Mouse (Mus musculus): Measurements from ENCODE around the gene Emid1. TPM values are rescaled to one million over a fixed set of nuclear protein-coding genes. Genes with fewer than 3 reads are reported as not detected.

The Emid1 gene
- polyA plus RNA-seq, 1 experiment from 2014 or later = 247 TPM

DNA sequence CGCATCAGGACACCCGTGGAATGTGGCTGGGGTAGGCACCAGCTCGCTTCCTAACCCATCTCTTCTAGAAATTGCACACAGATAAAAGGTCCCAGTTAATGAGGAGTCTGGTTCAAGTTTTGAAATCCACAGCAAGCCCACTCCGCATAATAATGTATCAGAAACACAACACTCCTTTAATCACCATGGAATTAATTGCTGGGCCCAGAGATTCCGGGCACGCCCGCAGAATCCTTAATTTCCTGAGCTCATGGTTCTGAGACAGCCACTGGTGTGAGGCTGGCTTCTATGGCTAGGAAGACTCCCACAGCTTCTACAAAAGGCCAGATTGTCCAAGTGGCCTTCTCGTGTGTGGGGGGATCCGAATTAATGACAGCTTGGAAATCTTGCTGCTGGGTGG is 15.3 kb upstream of the Emid1 start:
- Histone ChIP-seq H3K4me2 (replicated peaks; ENCODE audit: low read depth, low read length) (no peak overlapping the region), H3K27me3 (ENCODE audit: insufficient read depth, low read length) (no peaks in the 10 kb centered on the region), H3K4me1 (ENCODE audit: insufficient read depth, low read length) (peaks cover 14% of the 10 kb centered on the region), H3K27ac (ENCODE audit: low read length) (no peak overlapping the region), H3K4me3 (ENCODE audit: low read length) (no peak overlapping the region), H3K36me3 (ENCODE audit: insufficient read depth, low read length) (no peaks in the 10 kb centered on the region), H3K9ac (replicated peaks; ENCODE audit: low read length) (no peak overlapping the region), H3K9me3 (ENCODE audit: low read length) (no peaks in the 10 kb centered on the region)
- 60% methylated on average over 9 of the region's 9 CpGs for WGBS
- no peak for ATAC-seq (ENCODE audit: low FRiP score, low TSS enrichment)

DNA sequence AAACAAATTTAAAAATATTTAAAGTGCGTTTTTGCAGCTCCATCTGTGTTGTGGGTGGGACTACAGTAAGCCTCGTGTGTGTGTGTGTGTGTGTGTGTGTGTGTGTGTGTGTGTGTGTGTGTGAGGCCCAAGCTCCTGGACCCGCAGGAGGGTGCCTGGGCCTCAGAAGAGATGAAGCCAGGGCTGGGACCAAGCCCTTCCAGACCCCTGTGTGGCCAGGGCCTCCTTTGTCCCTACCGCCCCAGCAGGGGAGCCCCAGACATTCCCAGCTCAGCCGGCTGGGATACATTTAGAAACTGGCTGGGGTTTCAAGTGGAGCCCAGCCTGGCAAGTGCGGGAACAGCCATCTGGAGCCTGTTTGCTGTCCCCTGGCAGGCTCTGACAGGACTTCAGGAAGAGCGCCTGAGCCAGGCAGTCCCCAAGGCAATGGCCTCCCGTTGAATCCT is 13.4 kb upstream of the Emid1 start:
- no peaks in the 10 kb centered on the region for H3K36me3 ChIP-seq (ENCODE audit: insufficient read depth, low read length)
- H3K9ac ChIP-seq (replicated peaks; ENCODE audit: low read length) = 0 out of 2 replicates have a peak overlapping the region, but pooled peaks have one; percentile 26
- H3K4me2 ChIP-seq (replicated peaks; ENCODE audit: low read depth, low read length) = no peak overlapping the region
- peak; percentile 60; the same call in 1 of the 2 replicates for ATAC-seq (ENCODE audit: low FRiP score, low TSS enrichment)
- H3K4me1 ChIP-seq (ENCODE audit: insufficient read depth, low read length) = peaks cover 14% of the 10 kb centered on the region
- WGBS = 36% methylated on average over 8 of the region's 8 CpGs
- H3K9me3 ChIP-seq (ENCODE audit: low read length) = peaks cover 4% of the 10 kb centered on the region; the same call in 1 of the 2 replicates
- H3K27me3 ChIP-seq (ENCODE audit: insufficient read depth, low read length) = no peaks in the 10 kb centered on the region
- no peak overlapping the region for H3K4me3 ChIP-seq (ENCODE audit: low read length)
- H3K27ac ChIP-seq (ENCODE audit: low read length) = peak overlapping the region; percentile 15; the same call in 1 of the 2 replicates

DNA sequence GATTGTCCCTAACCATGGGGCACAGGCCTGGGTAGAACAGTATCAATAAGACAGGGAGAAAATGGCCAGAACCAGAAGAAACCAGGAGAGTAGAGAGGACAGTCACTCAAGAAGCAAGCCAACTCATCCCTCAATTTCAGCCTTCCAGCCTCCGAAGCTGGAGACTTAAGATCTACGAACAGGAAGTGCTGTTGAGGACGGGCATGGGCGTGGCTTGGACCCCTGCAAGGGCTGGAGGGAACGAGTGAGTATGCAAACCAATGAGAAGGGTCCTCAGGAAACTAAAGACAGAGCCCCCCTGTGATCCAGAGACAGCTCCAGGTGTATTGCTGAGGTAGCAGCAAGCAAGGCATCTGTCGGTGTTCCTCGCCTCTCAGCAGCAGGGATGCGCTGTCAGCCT is 12.3 kb upstream of the Emid1 start:
- WGBS = 31% methylated on average over 8 of the region's 8 CpGs
- no peaks in the 10 kb centered on the region for H3K27me3 ChIP-seq (ENCODE audit: insufficient read depth, low read length)
- peaks cover 14% of the 10 kb centered on the region for H3K4me1 ChIP-seq (ENCODE audit: insufficient read depth, low read length)
- H3K27ac ChIP-seq (ENCODE audit: low read length) = no peak overlapping the region
- H3K36me3 ChIP-seq (ENCODE audit: insufficient read depth, low read length) = no peaks in the 10 kb centered on the region
- no peak overlapping the region for H3K4me2 ChIP-seq (replicated peaks; ENCODE audit: low read depth, low read length)
- peak overlapping the region; percentile 29 for H3K9ac ChIP-seq (replicated peaks; ENCODE audit: low read length)
- peaks cover 4% of the 10 kb centered on the region; the same call in 1 of the 2 replicates for H3K9me3 ChIP-seq (ENCODE audit: low read length)
- no peak overlapping the region for H3K4me3 ChIP-seq (ENCODE audit: low read length)
- ATAC-seq (ENCODE audit: low FRiP score, low TSS enrichment) = no peak

DNA sequence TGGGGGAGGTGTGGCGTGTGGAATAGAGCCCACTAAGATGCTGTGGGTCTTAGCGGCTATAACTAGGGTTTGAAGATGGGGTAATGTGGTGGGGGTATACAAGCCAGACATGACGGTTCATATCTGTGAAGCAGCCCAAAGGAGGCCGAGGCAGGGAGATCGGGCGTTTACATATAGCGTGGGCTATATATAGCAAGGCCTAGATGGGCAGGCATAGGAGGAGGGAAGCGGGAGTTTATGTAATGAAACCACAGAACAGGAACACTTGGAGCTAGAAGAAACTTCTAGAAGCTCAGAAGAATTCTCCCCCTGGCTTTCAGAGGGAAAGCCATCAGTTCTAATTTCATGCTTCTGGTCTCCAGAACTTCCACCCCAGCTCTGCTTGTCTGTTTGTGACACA is 11.4 kb upstream of the Emid1 start:
- Histone ChIP-seq H3K9ac (replicated peaks; ENCODE audit: low read length) (no peak overlapping the region), H3K4me3 (ENCODE audit: low read length) (no peak overlapping the region), H3K4me1 (ENCODE audit: insufficient read depth, low read length) (peaks cover 14% of the 10 kb centered on the region), H3K4me2 (replicated peaks; ENCODE audit: low read depth, low read length) (no peak overlapping the region), H3K27ac (ENCODE audit: low read length) (no peak overlapping the region), H3K36me3 (ENCODE audit: insufficient read depth, low read length) (no peaks in the 10 kb centered on the region), H3K27me3 (ENCODE audit: insufficient read depth, low read length) (no peaks in the 10 kb centered on the region), H3K9me3 (ENCODE audit: low read length) (peaks cover 4% of the 10 kb centered on the region; the same call in 1 of the 2 replicates)
- 91% methylated on average over 8 of the region's 8 CpGs for WGBS
- ATAC-seq (ENCODE audit: low FRiP score, low TSS enrichment) = no peak

DNA sequence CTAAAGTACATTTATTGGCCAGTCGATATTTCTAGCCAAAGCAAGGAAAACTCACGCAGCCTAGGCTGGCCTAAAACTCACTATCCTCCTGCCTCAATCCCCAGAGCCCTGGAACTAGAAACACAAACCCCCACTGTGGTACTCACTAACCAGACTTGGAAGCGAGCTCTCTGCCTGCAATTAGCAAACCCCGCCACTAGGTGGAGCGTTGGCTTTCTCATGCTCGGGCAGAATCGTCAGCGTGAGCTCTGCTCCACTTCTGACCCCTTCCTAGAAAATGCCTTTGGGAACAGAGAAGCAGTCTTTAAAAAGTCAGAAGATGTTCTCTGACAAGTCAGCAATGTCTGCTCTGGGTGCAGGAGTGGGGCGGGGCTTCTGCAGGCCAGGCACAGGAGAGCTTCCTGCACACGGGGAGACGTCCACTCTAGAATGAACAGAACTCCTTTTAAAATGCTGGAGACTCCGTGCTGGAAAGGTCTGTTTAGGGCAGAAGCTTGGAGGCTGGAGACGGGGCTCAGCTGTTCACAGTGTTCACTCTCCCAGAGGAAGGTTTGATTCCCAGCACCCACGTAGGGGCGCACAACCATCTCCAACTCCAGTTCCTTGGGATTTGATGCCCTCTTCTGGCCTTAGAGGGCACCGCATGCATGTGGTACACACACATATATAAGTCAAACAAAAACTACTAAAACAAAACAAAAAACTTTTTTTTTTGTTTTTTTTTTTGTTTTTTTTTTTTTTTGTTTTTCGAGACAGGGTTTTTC is 8.8 kb upstream of the Emid1 start:
- no peak overlapping the region for H3K9ac ChIP-seq (replicated peaks; ENCODE audit: low read length)
- H3K4me3 ChIP-seq (ENCODE audit: low read length) = no peak overlapping the region
- H3K36me3 ChIP-seq (ENCODE audit: insufficient read depth, low read length) = no peaks in the 10 kb centered on the region
- 74% methylated on average over 16 of the region's 17 CpGs for WGBS
- H3K9me3 ChIP-seq (ENCODE audit: low read length) = peaks cover 4% of the 10 kb centered on the region; the same call in 1 of the 2 replicates
- H3K4me2 ChIP-seq (replicated peaks; ENCODE audit: low read depth, low read length) = no peak overlapping the region
- no peak for ATAC-seq (ENCODE audit: low FRiP score, low TSS enrichment)
- H3K27me3 ChIP-seq (ENCODE audit: insufficient read depth, low read length) = no peaks in the 10 kb centered on the region
- no peak overlapping the region for H3K27ac ChIP-seq (ENCODE audit: low read length)
- H3K4me1 ChIP-seq (ENCODE audit: insufficient read depth, low read length) = peaks cover 26% of the 10 kb centered on the region

DNA sequence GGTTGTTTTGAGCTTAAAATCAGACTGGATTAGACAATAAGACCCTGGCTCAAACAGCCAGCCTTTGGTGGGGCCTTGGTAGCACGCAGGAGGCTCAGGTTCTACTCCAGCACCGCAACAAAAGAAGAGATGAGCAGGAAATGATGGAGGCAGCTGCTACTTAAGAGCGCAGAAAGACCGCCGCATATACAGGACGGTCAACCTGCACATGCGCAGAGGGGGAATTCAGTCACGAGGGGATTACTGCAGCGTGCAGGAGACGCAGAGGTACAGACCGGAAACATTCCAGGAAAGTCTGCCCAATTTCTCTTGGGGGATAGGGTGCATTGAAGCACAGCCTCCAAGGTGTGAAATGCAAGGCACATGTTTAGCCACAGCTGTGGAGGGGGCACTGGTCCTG is 6.0 kb upstream of the Emid1 start:
- 68% methylated on average over 11 of the region's 11 CpGs for WGBS
- Histone ChIP-seq H3K4me3 (ENCODE audit: low read length) (no peak overlapping the region), H3K27ac (ENCODE audit: low read length) (no peak overlapping the region), H3K36me3 (ENCODE audit: insufficient read depth, low read length) (no peaks in the 10 kb centered on the region), H3K4me1 (ENCODE audit: insufficient read depth, low read length) (peaks cover 29% of the 10 kb centered on the region), H3K4me2 (replicated peaks; ENCODE audit: low read depth, low read length) (no peak overlapping the region), H3K27me3 (ENCODE audit: insufficient read depth, low read length) (no peaks in the 10 kb centered on the region), H3K9me3 (ENCODE audit: low read length) (peaks cover 4% of the 10 kb centered on the region; the same call in 1 of the 2 replicates), H3K9ac (replicated peaks; ENCODE audit: low read length) (no peak overlapping the region)
- no peak for ATAC-seq (ENCODE audit: low FRiP score, low TSS enrichment)

DNA sequence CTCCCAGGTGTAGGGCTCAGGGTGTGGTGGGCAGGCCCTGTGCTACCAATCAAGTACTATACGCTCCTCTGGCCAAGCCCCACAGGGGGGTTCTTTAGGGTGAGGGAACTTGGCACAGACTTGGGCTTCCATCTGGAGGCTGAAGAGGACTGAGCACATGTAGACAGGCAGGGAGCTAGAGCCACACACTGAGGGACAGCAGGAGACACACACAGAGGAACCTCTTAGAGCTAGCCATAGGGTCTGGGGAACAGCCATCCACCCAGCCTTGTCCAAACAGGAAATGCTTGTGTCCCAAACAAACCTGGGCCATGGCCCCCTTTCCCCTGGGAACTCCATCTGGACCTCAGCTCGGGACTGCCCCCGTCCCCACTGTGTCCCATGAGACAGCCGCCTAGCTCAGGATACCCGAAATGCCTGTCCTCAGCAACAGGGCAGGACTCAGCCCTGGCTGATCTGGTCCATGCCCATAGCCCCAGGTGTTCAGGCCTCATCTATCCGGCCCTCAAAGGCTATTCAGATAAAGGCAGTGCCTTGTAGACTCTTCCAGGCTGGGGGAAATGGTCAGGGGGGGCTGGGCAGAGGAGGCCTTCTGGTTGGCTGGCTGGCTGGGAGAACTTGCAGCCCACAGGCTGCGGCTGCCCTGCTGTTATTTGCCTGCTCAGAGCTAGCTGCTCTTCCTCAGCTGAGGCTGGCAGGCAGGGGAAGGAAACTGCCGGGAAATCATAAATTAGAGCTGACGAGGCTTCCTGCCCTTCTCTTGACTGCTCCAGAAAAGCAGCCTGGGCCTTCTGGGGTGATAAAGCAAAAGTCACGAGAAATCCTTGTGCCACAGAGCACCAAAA is 3.1 kb upstream of the Emid1 start:
- H3K27ac ChIP-seq (ENCODE audit: low read length) = peak overlapping the region; percentile 89
- WGBS = 26% methylated on average over 10 of the region's 10 CpGs
- H3K4me3 ChIP-seq (ENCODE audit: low read length) = no peak overlapping the region
- H3K9me3 ChIP-seq (ENCODE audit: low read length) = no peaks in the 10 kb centered on the region
- no peaks in the 10 kb centered on the region for H3K27me3 ChIP-seq (ENCODE audit: insufficient read depth, low read length)
- no peaks in the 10 kb centered on the region for H3K36me3 ChIP-seq (ENCODE audit: insufficient read depth, low read length)
- no peak overlapping the region for H3K4me2 ChIP-seq (replicated peaks; ENCODE audit: low read depth, low read length)
- peak; percentile 60 for ATAC-seq (ENCODE audit: low FRiP score, low TSS enrichment)
- peak overlapping the region; percentile 1; the same call in 1 of the 2 replicates for H3K9ac ChIP-seq (replicated peaks; ENCODE audit: low read length)
- H3K4me1 ChIP-seq (ENCODE audit: insufficient read depth, low read length) = peaks cover 48% of the 10 kb centered on the region

DNA sequence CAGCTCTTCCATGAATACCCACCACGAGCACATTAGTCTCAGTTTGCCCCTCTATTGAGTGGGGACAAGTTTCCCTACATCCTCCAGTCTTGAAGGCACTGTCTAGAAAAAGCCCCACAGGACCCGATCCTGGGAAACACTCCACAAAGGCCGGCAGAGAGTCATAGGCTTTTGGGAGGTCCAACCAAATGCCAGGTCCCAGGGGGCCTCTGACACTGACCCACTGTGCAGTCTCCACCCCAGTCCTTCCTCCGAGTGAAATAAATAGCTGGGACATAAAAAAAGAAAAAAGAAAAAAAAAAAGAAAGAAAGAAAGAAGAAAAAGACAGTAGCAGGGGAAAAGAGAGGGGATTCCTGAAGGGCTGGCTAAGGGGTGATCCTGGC is 818 bp downstream of the Emid1 start:
- Histone ChIP-seq H3K36me3 (ENCODE audit: insufficient read depth, low read length) (no peaks in the 10 kb centered on the region), H3K27ac (ENCODE audit: low read length) (peak overlapping the region; percentile 92), H3K4me2 (replicated peaks; ENCODE audit: low read depth, low read length) (peak overlapping the region; percentile 67), H3K27me3 (ENCODE audit: insufficient read depth, low read length) (no peaks in the 10 kb centered on the region), H3K4me3 (ENCODE audit: low read length) (peak overlapping the region; percentile 73), H3K4me1 (ENCODE audit: insufficient read depth, low read length) (peaks cover 70% of the 10 kb centered on the region), H3K9me3 (ENCODE audit: low read length) (no peaks in the 10 kb centered on the region), H3K9ac (replicated peaks; ENCODE audit: low read length) (peak overlapping the region; percentile 91)
- whole genome bisulfite sequencing = 25% methylated on average over 4 of the region's 4 CpGs
- no peak for ATAC-seq (ENCODE audit: low FRiP score, low TSS enrichment)

DNA sequence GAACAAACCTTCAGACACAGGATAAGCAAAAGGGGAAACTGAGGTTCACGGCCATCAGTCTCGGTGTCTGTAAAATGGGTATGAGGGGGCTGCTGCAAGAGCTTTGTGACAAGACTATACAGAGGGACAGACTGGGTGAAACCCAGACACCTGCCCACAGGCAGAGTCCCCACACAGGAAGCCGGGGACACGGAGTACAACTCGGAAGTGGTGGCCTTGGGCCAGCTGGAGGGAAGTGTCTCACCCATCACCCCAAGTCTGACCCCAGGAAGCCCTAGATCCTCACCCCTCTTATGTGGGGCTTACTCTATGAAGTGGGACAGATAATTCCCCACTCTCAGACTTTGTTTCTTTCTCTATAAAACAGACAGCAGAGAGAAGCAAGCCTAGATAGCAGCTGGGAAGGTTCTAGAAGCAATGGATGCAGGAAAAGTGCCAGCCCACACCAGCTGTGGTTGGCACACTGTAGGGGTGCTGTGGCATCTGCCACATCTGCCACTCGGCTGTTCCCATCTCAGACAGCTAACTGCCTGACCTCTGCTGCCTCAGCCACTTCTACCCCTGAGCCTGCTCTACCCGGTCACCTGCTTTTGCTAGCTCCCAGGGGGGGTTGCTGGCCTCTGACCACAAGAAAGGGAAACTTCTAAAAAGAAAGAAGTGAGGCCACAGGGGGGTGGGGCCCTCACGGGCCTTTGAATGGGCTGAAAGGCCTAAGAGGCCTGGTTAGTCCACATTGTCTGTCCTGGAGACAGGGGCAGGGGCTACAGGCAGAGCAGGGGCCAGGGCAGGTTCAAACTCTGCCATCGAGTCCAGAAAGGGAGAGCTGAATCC is 1.4 kb downstream of the Emid1 start:
- ATAC-seq (ENCODE audit: low FRiP score, low TSS enrichment) = no peak
- Histone ChIP-seq H3K27ac (ENCODE audit: low read length) (peak overlapping the region; percentile 92), H3K9me3 (ENCODE audit: low read length) (no peaks in the 10 kb centered on the region), H3K4me2 (replicated peaks; ENCODE audit: low read depth, low read length) (peak overlapping the region; percentile 67), H3K27me3 (ENCODE audit: insufficient read depth, low read length) (no peaks in the 10 kb centered on the region), H3K36me3 (ENCODE audit: insufficient read depth, low read length) (no peaks in the 10 kb centered on the region), H3K4me3 (ENCODE audit: low read length) (peak overlapping the region; percentile 73), H3K9ac (replicated peaks; ENCODE audit: low read length) (peak overlapping the region; percentile 91), H3K4me1 (ENCODE audit: insufficient read depth, low read length) (peaks cover 70% of the 10 kb centered on the region)
- 60% methylated on average over 9 of the region's 9 CpGs for WGBS
